Mouse (Mus musculus) central nervous system, embryonic 18 days (tissue): ENCODE results near the gene Vmn1r121. TPM values are rescaled to one million over a fixed set of nuclear protein-coding genes. Genes with fewer than 3 reads are reported as not detected.

Source experiments
- polyA plus RNA-seq: library from polyadenylated mRNA; depleted of rRNA; stranded (reverse); fragments of >200 nt; gene quantifications from 2 replicates; pipeline ENCODE4 v1.2.3, GENCODE M21; 2012; rRNA removed

The Vmn1r121 gene
- not detected in 2 replicates for polyA plus RNA-seq

GRCm38 (mm10) chr7:21098413-21098812, at the start of gene Vmn1r121:
Gene Vmn1r121 (minus strand): TSS chr7:21098513.

GRCm38 (mm10) chr7:21134028-21134427, 35.7 kb upstream of the Vmn1r121 start, which contains the start of gene Vmn1r122:
Gene Vmn1r122 (minus strand): TSS chr7:21134128.

GRCm38 (mm10) chr7:21053684-21054083, 44.6 kb downstream of the Vmn1r121 start, which contains the start of gene Vmn1r120:
Gene Vmn1r120 (minus strand): TSS chr7:21053784.

Other genes starting within 250 kb of the Vmn1r121 start
- gene Vmn1r116, start 226.3 kb downstream of the Vmn1r121 start, polyA plus RNA-seq: not detected in 2 replicates
- gene Vmn1r117, start 214.4 kb downstream of the Vmn1r121 start, polyA plus RNA-seq: not detected in 2 replicates
- not detected in 2 replicates for gene Vmn1r118, start 186.2 kb downstream of the Vmn1r121 start, polyA plus RNA-seq
- gene Vmn1r119, start 86.1 kb downstream of the Vmn1r121 start, polyA plus RNA-seq: not detected in 2 replicates
- gene Vmn1r120, start 44.7 kb downstream of the Vmn1r121 start, polyA plus RNA-seq: not detected in 2 replicates
- not detected in 2 replicates for gene Vmn1r122, start 35.6 kb upstream of the Vmn1r121 start, polyA plus RNA-seq
- not detected in 2 replicates for gene Vmn1r123, start 63.7 kb upstream of the Vmn1r121 start, polyA plus RNA-seq
- gene Gm5157, start 91.9 kb upstream of the Vmn1r121 start, polyA plus RNA-seq: not detected in 2 replicates
- not detected in 2 replicates for gene Vmn1r124, start 162.1 kb upstream of the Vmn1r121 start, polyA plus RNA-seq
- gene Vmn1r125, start 173.7 kb upstream of the Vmn1r121 start, polyA plus RNA-seq: not detected in 2 replicates
- not detected in 2 replicates for gene Vmn1r126, start 203.0 kb upstream of the Vmn1r121 start, polyA plus RNA-seq
- not detected in 2 replicates for gene Vmn1r127, start 221.3 kb upstream of the Vmn1r121 start, polyA plus RNA-seq